Mouse (Mus musculus): Measurements from ENCODE around the gene Rasl12.

DNA sequence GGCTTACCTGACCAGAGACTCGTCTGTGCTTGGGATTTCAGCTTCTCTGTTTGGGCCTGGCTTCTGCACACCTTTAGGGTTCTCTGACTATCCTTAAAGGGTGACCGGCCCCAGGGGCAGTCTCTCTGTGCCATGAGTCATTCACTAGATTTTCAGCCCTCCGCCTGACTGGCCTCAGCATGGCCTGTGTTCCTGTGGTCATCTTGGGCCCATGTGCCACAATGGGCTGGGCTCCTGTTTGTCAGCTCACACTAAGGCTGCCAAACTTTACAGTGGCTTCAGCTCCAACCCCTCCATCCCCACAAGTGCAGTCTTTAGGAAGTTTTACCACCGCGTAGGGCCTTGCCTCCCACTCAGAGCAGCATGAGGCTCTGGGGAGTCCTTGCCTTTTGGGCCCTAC, 45.1 kb upstream of the Rasl12 start:
- TF ChIP-seq CTCF (IDR thresholded peaks at IDR 0.05; ENCODE audit: low read depth) (no peak), EP300 (IDR thresholded peaks at IDR 0.05; ENCODE audit: low read depth) (no peak)
